Mouse (Mus musculus): ENCODE data around the gene Dld.

GRCm38 (mm10) chr12:31299676-31300197 lies 51.5 kb downstream of the Dld start:
- TF ChIP-seq CTCF (IDR thresholded peaks at IDR 0.05; ENCODE audit: low read depth) (peak; percentile 3; the same call in 1 of the 2 replicates), EP300 (optimal IDR thresholded peaks at IDR 0.05) (no peak)
